Mouse (Mus musculus): ENCODE data around the gene Clp1. TPM values are rescaled to one million over a fixed set of nuclear protein-coding genes. Genes with fewer than 3 reads are reported as not detected.
A peak's percentile ranks its signal among the peaks of the same experiment; 100 is the strongest.

Clp1 gene
- 35.9 and 36.1 TPM in 2 replicates for polyA plus RNA-seq (2015; fragmentation: Nextera tagmentation; extraction: Ambion mirVana)

GRCm38 (mm10) chr2:84727172-84727858, at the start of gene Clp1:
Gene Clp1, minus strand, starts transcription at chr2:84727350.
- peak within 1 kb of the TSS; percentile 60 for H3K27ac ChIP-seq
- no peaks in the 10 kb centered on the region for H3K27me3 ChIP-seq
- under 1% methylated on average over 39 of the region's 39 CpGs for WGBS
- H3K36me3 ChIP-seq (ENCODE audit: poor library complexity, severe bottlenecking), result peaks cover 31% of the 10 kb centered on the region
- H3K4me2 ChIP-seq, result peak within 1 kb of the TSS; percentile 84
- peak within 1 kb of the TSS; percentile 56 for H3K4me3 ChIP-seq
- ATAC-seq, result peak; percentile 97
- peak within 1 kb of the TSS; percentile 65 for H3K9ac ChIP-seq
- H3K4me1 ChIP-seq, result peaks cover 29% of the 10 kb centered on the region
- no peaks in the 10 kb centered on the region for H3K9me3 ChIP-seq (replicated peaks)

GRCm38 (mm10) chr2:84775665-84776064, 48.5 kb upstream of the Clp1 start:
- Histone ChIP-seq H3K4me2 (no peak overlapping the region), H3K27ac (peak overlapping the region; percentile 75; the same call in 1 of the 2 replicates), H3K36me3 (ENCODE audit: poor library complexity, severe bottlenecking) (no peaks in the 10 kb centered on the region), H3K9me3 (replicated peaks) (no peaks in the 10 kb centered on the region), H3K4me3 (no peak overlapping the region), H3K9ac (no peak overlapping the region), H3K27me3 (no peaks in the 10 kb centered on the region), H3K4me1 (peaks cover 14% of the 10 kb centered on the region)
- ATAC-seq, result no peak
- 75% methylated on average over 6 of the region's 6 CpGs for whole genome bisulfite sequencing

GRCm38 (mm10) chr2:84775241-84775640, 48.1 kb upstream of the Clp1 start, which contains the start of gene Serping1:
Gene Serping1, minus strand, starts transcription at chr2:84775444.
- 64% methylated on average over 9 of the region's 9 CpGs for WGBS
- peak within 1 kb of the TSS; percentile 75 for H3K27ac ChIP-seq
- H3K4me1 ChIP-seq, result peaks cover 14% of the 10 kb centered on the region
- peak within 1 kb of the TSS; percentile 59 for H3K4me2 ChIP-seq
- no peaks in the 10 kb centered on the region for H3K9me3 ChIP-seq (replicated peaks)
- no peaks in the 10 kb centered on the region for H3K27me3 ChIP-seq
- H3K36me3 ChIP-seq (ENCODE audit: poor library complexity, severe bottlenecking), result no peaks in the 10 kb centered on the region
- H3K9ac ChIP-seq, result peak within 1 kb of the TSS; percentile 54
- ATAC-seq, result peak; percentile 50; the same call in 1 of the 2 replicates
- peak within 1 kb of the TSS; percentile 35 for H3K4me3 ChIP-seq

DNA sequence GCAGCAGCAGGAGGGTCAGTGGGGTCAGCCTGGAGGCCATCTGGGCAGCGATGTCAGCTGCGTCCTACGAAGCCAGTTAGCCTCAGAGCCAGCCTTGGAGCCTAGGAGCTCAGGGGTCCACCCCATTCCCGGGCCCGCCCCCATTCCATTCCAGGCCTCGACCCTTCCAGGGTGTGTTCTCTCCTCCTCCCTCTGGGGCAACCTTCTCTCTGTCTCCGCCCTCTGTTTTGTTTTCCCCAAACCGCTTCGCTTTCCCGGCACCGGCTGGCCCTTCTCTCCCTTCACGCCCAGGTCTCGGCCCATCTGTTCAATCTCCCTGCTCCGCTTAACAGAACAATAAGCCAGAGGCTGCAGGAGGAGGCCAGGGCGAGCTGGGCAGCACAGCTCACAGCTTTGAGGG, 47.6 kb upstream of the Clp1 start:
- WGBS, result 1% methylated on average over 14 of the region's 15 CpGs
- H3K4me1 ChIP-seq, result peaks cover 14% of the 10 kb centered on the region
- peak overlapping the region; percentile 35 for H3K4me3 ChIP-seq
- no peaks in the 10 kb centered on the region for H3K36me3 ChIP-seq (ENCODE audit: poor library complexity, severe bottlenecking)
- no peaks in the 10 kb centered on the region for H3K9me3 ChIP-seq (replicated peaks)
- no peaks in the 10 kb centered on the region for H3K27me3 ChIP-seq
- peak overlapping the region; percentile 75; the same call in 1 of the 2 replicates for H3K27ac ChIP-seq
- peak overlapping the region; percentile 54 for H3K9ac ChIP-seq
- H3K4me2 ChIP-seq, result peak overlapping the region; percentile 59
- ATAC-seq, result peak; percentile 94

- Histone ChIP-seq H3K27me3 (no peaks in the 10 kb centered on the region), H3K4me1 (peaks cover 14% of the 10 kb centered on the region), H3K4me2 (no peak overlapping the region), H3K27ac (no peak overlapping the region), H3K9me3 (replicated peaks) (no peaks in the 10 kb centered on the region), H3K36me3 (ENCODE audit: poor library complexity, severe bottlenecking) (no peaks in the 10 kb centered on the region), H3K4me3 (no peak overlapping the region), H3K9ac (no peak overlapping the region)
- WGBS, result 81% methylated on average over 5 of the region's 5 CpGs
- no peak for ATAC-seq
These were observed 46.0 kb upstream of the Clp1 start for GRCm38 (mm10) chr2:84773195-84773594.

DNA sequence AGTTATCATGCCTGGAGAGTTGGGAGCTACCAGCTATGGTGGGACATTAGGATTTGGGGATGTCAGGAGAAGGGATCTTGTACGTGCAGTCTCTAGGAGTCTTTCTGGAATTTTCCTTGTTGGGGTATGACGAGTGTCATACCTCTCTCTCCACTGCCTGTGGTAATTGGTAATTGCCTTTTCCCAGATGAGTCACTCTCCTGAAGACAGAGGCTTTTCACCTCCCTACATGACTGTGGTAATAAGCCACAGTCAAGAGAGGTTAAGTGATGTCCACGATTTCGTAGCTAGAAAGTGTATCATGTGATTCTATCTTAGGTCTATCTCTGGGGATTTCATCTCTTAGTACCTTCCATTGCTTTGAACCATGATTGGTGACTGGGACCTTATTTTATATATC, 45.3 kb upstream of the Clp1 start:
- 87% methylated on average over 4 of the region's 4 CpGs for WGBS

GRCm38 (mm10) chr2:84770501-84770900, 43.4 kb upstream of the Clp1 start:
- Histone ChIP-seq H3K36me3 (ENCODE audit: poor library complexity, severe bottlenecking) (no peaks in the 10 kb centered on the region), H3K9me3 (replicated peaks) (no peaks in the 10 kb centered on the region), H3K9ac (no peak overlapping the region), H3K4me2 (no peak overlapping the region), H3K4me3 (no peak overlapping the region), H3K4me1 (peaks cover 14% of the 10 kb centered on the region), H3K27me3 (no peaks in the 10 kb centered on the region), H3K27ac (no peak overlapping the region)
- no peak for ATAC-seq
- 81% methylated on average over 6 of the region's 6 CpGs for WGBS

More for the DNA sequence above, 45.3 kb upstream of the Clp1 start:
- Histone ChIP-seq H3K9ac (no peak overlapping the region), H3K27ac (no peak overlapping the region), H3K4me2 (no peak overlapping the region), H3K4me3 (no peak overlapping the region), H3K9me3 (replicated peaks) (no peaks in the 10 kb centered on the region), H3K4me1 (peaks cover 14% of the 10 kb centered on the region), H3K27me3 (no peaks in the 10 kb centered on the region), H3K36me3 (ENCODE audit: poor library complexity, severe bottlenecking) (no peaks in the 10 kb centered on the region)
- ATAC-seq, result no peak

DNA sequence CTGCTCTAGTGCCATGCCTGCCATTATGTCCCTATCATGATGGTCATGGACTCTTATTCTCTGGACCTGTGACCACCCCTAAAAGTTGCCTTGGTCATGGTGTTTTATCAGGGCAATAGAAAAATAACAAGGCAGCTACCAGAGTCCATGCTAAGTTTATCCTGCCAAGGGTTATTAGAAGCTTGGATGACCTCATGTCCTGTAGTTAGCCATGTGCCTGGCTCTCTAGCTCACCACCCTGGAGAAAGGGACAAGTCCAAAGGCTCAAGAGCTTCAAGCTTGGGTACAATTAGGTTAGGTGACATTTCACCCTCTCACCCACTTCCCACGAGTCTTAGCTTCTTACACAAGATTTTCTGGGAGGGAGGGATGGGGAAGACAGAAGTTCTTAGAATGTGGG, 35.7 kb upstream of the Clp1 start:
- Histone ChIP-seq H3K9ac (no peak overlapping the region), H3K4me1 (no peaks in the 10 kb centered on the region), H3K9me3 (replicated peaks) (no peaks in the 10 kb centered on the region), H3K4me3 (no peak overlapping the region), H3K4me2 (no peak overlapping the region), H3K36me3 (ENCODE audit: poor library complexity, severe bottlenecking) (peaks cover 3% of the 10 kb centered on the region; the same call in 1 of the 2 replicates), H3K27me3 (no peaks in the 10 kb centered on the region), H3K27ac (no peak overlapping the region)
- no peak for ATAC-seq
- WGBS, result 70% methylated on average over 1 of the region's 1 CpGs

GRCm38 (mm10) chr2:84762295-84762694, 35.1 kb upstream of the Clp1 start:
- H3K4me2 ChIP-seq, result no peak overlapping the region
- WGBS, result 28% methylated on average over 4 of the region's 4 CpGs
- no peaks in the 10 kb centered on the region for H3K9me3 ChIP-seq (replicated peaks)
- H3K4me3 ChIP-seq, result no peak overlapping the region
- H3K27ac ChIP-seq, result no peak overlapping the region
- ATAC-seq, result no peak
- no peaks in the 10 kb centered on the region for H3K4me1 ChIP-seq
- H3K9ac ChIP-seq, result no peak overlapping the region
- H3K36me3 ChIP-seq (ENCODE audit: poor library complexity, severe bottlenecking), result peaks cover 3% of the 10 kb centered on the region; the same call in 1 of the 2 replicates
- no peaks in the 10 kb centered on the region for H3K27me3 ChIP-seq

- no peaks in the 10 kb centered on the region for H3K9me3 ChIP-seq (replicated peaks)
- 90% methylated on average over 1 of the region's 1 CpGs for WGBS
- no peak overlapping the region for H3K4me2 ChIP-seq
- H3K36me3 ChIP-seq (ENCODE audit: poor library complexity, severe bottlenecking), result peaks cover 3% of the 10 kb centered on the region; the same call in 1 of the 2 replicates
- no peaks in the 10 kb centered on the region for H3K27me3 ChIP-seq
- H3K4me1 ChIP-seq, result no peaks in the 10 kb centered on the region
- no peak overlapping the region for H3K4me3 ChIP-seq
- no peak overlapping the region for H3K27ac ChIP-seq
- H3K9ac ChIP-seq, result no peak overlapping the region
- no peak for ATAC-seq
These were observed 34.7 kb upstream of the Clp1 start for GRCm38 (mm10) chr2:84761840-84762239.

DNA sequence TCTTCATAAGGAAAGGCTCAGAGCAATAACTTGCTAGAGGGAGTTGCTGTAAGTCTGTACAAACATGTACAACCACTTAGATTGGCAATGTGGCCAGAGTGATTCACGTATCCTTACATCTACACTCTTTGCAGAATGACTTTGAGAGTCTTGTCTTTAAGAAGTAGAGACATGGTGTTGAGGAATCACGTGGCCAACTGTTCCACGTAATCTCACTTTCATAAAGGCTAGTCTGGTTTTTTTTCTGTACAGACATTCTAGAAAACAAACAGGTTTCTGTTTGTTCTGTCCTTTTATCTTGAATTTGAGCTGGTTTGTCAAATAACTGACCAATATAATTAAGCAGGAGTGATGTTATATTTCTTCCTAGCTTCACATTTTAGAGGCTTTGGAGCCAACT, 34.2 kb upstream of the Clp1 start:
- no peaks in the 10 kb centered on the region for H3K9me3 ChIP-seq (replicated peaks)
- H3K9ac ChIP-seq, result no peak overlapping the region
- no peak overlapping the region for H3K4me2 ChIP-seq
- ATAC-seq, result no peak
- no peaks in the 10 kb centered on the region for H3K27me3 ChIP-seq
- H3K27ac ChIP-seq, result no peak overlapping the region
- H3K36me3 ChIP-seq (ENCODE audit: poor library complexity, severe bottlenecking), result peaks cover 3% of the 10 kb centered on the region; the same call in 1 of the 2 replicates
- H3K4me1 ChIP-seq, result no peaks in the 10 kb centered on the region
- WGBS, result 92% methylated on average over 3 of the region's 3 CpGs
- H3K4me3 ChIP-seq, result no peak overlapping the region

DNA sequence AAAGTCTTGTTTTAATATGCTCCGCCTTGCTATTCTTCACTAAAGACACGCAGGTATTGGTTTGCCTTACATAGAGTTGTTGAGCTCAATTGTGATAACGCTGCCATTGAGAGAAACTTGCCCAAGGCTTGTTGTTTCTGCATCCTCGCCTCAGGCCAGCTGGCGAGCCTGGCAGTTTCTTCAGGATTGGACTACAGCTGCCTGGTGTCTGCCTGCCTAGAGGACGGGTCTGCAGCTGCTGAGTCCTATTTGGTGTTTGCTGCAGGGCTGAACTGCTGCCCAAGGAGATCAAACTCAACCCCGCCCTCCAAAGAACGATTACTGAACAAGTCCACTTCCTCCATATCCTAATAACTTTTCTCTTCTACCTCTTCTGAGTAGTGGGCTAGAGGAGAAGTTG, 33.6 kb upstream of the Clp1 start:
- no peak overlapping the region for H3K9ac ChIP-seq
- no peaks in the 10 kb centered on the region for H3K9me3 ChIP-seq (replicated peaks)
- no peak for ATAC-seq
- H3K27ac ChIP-seq, result no peak overlapping the region
- 70% methylated on average over 8 of the region's 8 CpGs for WGBS
- H3K27me3 ChIP-seq, result no peaks in the 10 kb centered on the region
- no peak overlapping the region for H3K4me3 ChIP-seq
- H3K4me1 ChIP-seq, result no peaks in the 10 kb centered on the region
- no peak overlapping the region for H3K4me2 ChIP-seq
- peaks cover 3% of the 10 kb centered on the region; the same call in 1 of the 2 replicates for H3K36me3 ChIP-seq (ENCODE audit: poor library complexity, severe bottlenecking)

Measured in forebrain, embryonic 13.5 days (tissue).